Mouse (Mus musculus) intestine, embryonic 16.5 days (tissue): Measurements from ENCODE around the gene Tlr3. TPM values are rescaled to one million over a fixed set of nuclear protein-coding genes. Genes with fewer than 3 reads are reported as not detected.

Source experiments
- ATAC-seq: fragments of 200-750 bp; cut with Nextera tagmentation; 2 replicates; pipeline ENCODE4 v1.8.0; 2017; ENCODE audit warnings: moderate TSS enrichment, moderate library complexity
- H3K27ac ChIP-seq: fragments of 300-500 bp; sonication (generic); 2 replicates; pipeline ENCODE4 v1.5.1; 2014; ENCODE audit warnings: mild to moderate bottlenecking, low read length
- H3K27me3 ChIP-seq: fragments of 300-500 bp; sonication (generic); replicated peaks from 2 replicates; pipeline ENCODE4 v1.6.1; 2014; ENCODE audit warnings: low read length, control low read depth, mixed read lengths; ENCODE audit not compliant: control insufficient read depth, insufficient read depth
- H3K36me3 ChIP-seq: fragments of 300-500 bp; sonication (generic); 2 replicates; pipeline ENCODE4 v1.6.1; 2014; ENCODE audit warnings: low read length, control low read depth; ENCODE audit not compliant: control insufficient read depth, insufficient read depth
- H3K4me1 ChIP-seq: fragments of 300-500 bp; sonication (generic); 2 replicates; pipeline ENCODE4 v1.6.1; 2014; ENCODE audit warnings: low read length, control low read depth, mixed read lengths; ENCODE audit not compliant: control insufficient read depth, insufficient read depth
- H3K4me2 ChIP-seq: fragments of 300-500 bp; sonication (generic); 2 replicates; pipeline ENCODE4 v1.6.1; 2014; ENCODE audit warnings: low read depth, low read length, control low read depth
- H3K4me3 ChIP-seq: fragments of 300-500 bp; sonication (generic); 2 replicates; pipeline ENCODE4 v1.5.1; 2014; ENCODE audit warnings: mild to moderate bottlenecking, low read length
- H3K9ac ChIP-seq: fragments of 300-500 bp; sonication (generic); 2 replicates; pipeline ENCODE4 v1.6.1; 2014; ENCODE audit warnings: low read depth, low read length
- H3K9me3 ChIP-seq: fragments of 300-500 bp; sonication (generic); 2 replicates; pipeline ENCODE4 v1.6.1; 2016; ENCODE audit warnings: low read length, control low read depth; ENCODE audit not compliant: control insufficient read depth
- WGBS: fragments of 180-500 bp; shearing (Covaris S2); extraction: QIAGEN DNeasy Blood & Tissue Kit; methylation state at CpG from one replicate; pipeline ENCODE4 v1.1.7; 2014; 5-methylcytosine and 5-hydroxymethylcytosine counted together
- polyA plus RNA-seq: library from polyadenylated mRNA; unstranded; fragments of >200 nt; fragmentation: Nextera tagmentation; extraction: Ambion mirVana; gene quantifications from 2 replicates; pipeline ENCODE4 v1.2.1, GENCODE M21; 2015

The Tlr3 gene
- polyA plus RNA-seq, 1 experiment from 2014 or later, result 1.0 TPM

- Histone ChIP-seq H3K27ac (peak overlapping the region; percentile 69), H3K4me1 (peaks cover 5% of the 10 kb centered on the region; the same call in 1 of the 2 replicates), H3K9me3 (no peaks in the 10 kb centered on the region), H3K4me2 (peak overlapping the region; percentile 70), H3K9ac (peak overlapping the region; percentile 72), H3K36me3 (no peaks in the 10 kb centered on the region), H3K4me3 (peak overlapping the region; percentile 57), H3K27me3 (no peaks in the 10 kb centered on the region)
- peak; percentile 93 for ATAC-seq
- WGBS, result 7% methylated on average over 18 of the region's 18 CpGs
Observed at GRCm38 (mm10) chr8:45410146-45410880, 567 bp downstream of the Tlr3 start.

DNA sequence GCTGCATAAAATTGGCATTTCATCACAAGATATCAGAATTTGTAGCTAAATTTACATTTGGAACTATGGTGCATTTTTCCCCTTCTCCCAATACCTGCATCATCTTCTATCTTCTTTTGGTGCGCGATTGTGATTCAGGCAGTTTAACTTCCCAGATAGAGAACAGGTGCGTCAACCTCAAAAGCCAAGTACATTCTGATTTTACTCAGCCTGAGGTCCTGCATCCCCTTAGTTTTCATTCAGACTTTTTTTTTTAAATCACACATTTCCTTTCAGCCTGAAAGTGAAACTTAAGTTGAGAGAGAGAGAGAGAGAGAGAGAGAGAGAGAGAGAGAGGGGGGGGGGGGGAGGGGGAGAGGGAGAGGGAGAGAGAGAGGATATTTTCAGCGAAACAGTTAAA lies 1.2 kb downstream of the Tlr3 start:
- peak overlapping the region; percentile 57 for H3K4me3 ChIP-seq
- H3K4me1 ChIP-seq, result peaks cover 5% of the 10 kb centered on the region; the same call in 1 of the 2 replicates
- peak overlapping the region; percentile 69 for H3K27ac ChIP-seq
- peak overlapping the region; percentile 70 for H3K4me2 ChIP-seq
- no peaks in the 10 kb centered on the region for H3K36me3 ChIP-seq
- H3K9ac ChIP-seq, result peak overlapping the region; percentile 72
- no peaks in the 10 kb centered on the region for H3K27me3 ChIP-seq
- peak; percentile 29; the same call in 1 of the 2 replicates for ATAC-seq
- no peaks in the 10 kb centered on the region for H3K9me3 ChIP-seq
- 47% methylated on average over 4 of the region's 4 CpGs for WGBS

GRCm38 (mm10) chr8:45383250-45383649 lies 27.6 kb downstream of the Tlr3 start:
- Histone ChIP-seq H3K4me2 (no peak overlapping the region), H3K4me1 (peaks cover 9% of the 10 kb centered on the region; the same call in 1 of the 2 replicates), H3K9ac (no peak overlapping the region), H3K36me3 (no peaks in the 10 kb centered on the region), H3K27ac (no peak overlapping the region), H3K9me3 (no peaks in the 10 kb centered on the region), H3K27me3 (peaks cover 3% of the 10 kb centered on the region; the same call in 1 of the 2 replicates), H3K4me3 (no peak overlapping the region)
- ATAC-seq, result no peak
- 53% methylated on average over 1 of the region's 1 CpGs for WGBS

GRCm38 (mm10) chr8:45381963-45382347 lies 28.9 kb downstream of the Tlr3 start, which contains the start of gene Fam149a:
Fam149a (minus strand) TSS chr8:45382291.
- no peak for ATAC-seq
- peak within 1 kb of the TSS; percentile 60 for H3K4me2 ChIP-seq
- WGBS, result 6% methylated on average over 6 of the region's 6 CpGs
- no peaks in the 10 kb centered on the region for H3K36me3 ChIP-seq
- H3K4me1 ChIP-seq, result peaks cover 9% of the 10 kb centered on the region; the same call in 1 of the 2 replicates
- peaks cover 3% of the 10 kb centered on the region; the same call in 1 of the 2 replicates for H3K27me3 ChIP-seq
- H3K9me3 ChIP-seq, result no peaks in the 10 kb centered on the region
- H3K4me3 ChIP-seq, result peak within 1 kb of the TSS; percentile 44
- H3K27ac ChIP-seq, result no peak within 1 kb of the TSS
- peak within 1 kb of the TSS; percentile 53 for H3K9ac ChIP-seq

GRCm38 (mm10) chr8:45381075-45381962 lies 29.6 kb downstream of the Tlr3 start:
- 3% methylated on average over 38 of the region's 38 CpGs for WGBS

DNA sequence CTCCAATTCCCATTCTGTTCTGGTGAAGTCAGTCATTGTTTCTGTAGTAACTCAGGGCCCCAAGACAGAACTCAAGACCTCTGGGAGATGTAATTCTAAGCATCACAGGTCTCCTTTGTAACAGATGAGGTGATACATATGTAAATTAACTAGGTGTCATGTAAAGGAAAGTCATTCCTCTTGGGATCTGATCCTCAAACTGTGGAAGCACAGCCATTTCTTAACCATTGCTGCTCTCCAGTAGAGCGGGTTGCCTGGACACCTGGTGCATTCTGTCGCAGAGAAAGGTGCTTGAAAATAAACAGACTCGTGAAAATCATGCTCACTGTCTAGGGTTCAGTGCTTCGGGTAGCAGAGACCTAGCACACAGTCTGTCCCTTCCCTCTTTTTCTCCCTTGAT lies 30.3 kb downstream of the Tlr3 start:
- Histone ChIP-seq H3K4me3 (no peak overlapping the region), H3K9ac (no peak overlapping the region), H3K27ac (no peak overlapping the region), H3K4me1 (peaks cover 9% of the 10 kb centered on the region; the same call in 1 of the 2 replicates), H3K9me3 (no peaks in the 10 kb centered on the region), H3K27me3 (peaks cover 3% of the 10 kb centered on the region; the same call in 1 of the 2 replicates), H3K36me3 (no peaks in the 10 kb centered on the region), H3K4me2 (no peak overlapping the region)
- WGBS, result 20% methylated on average over 4 of the region's 4 CpGs
- no peak for ATAC-seq

More at GRCm38 (mm10) chr8:45381075-45381962, 29.6 kb downstream of the Tlr3 start:
- H3K27me3 ChIP-seq, result peaks cover 3% of the 10 kb centered on the region; the same call in 1 of the 2 replicates
- no peaks in the 10 kb centered on the region for H3K9me3 ChIP-seq
- H3K4me3 ChIP-seq, result peak overlapping the region; percentile 44
- ATAC-seq, result peak; percentile 52; the same call in 1 of the 2 replicates
- H3K36me3 ChIP-seq, result no peaks in the 10 kb centered on the region
- H3K27ac ChIP-seq, result no peak overlapping the region
- H3K9ac ChIP-seq, result peak overlapping the region; percentile 53
- H3K4me1 ChIP-seq, result peaks cover 9% of the 10 kb centered on the region; the same call in 1 of the 2 replicates
- H3K4me2 ChIP-seq, result peak overlapping the region; percentile 60

GRCm38 (mm10) chr8:45374071-45374470 lies 36.8 kb downstream of the Tlr3 start:
- Histone ChIP-seq H3K27ac (no peak overlapping the region), H3K9me3 (no peaks in the 10 kb centered on the region), H3K9ac (no peak overlapping the region), H3K4me3 (no peak overlapping the region), H3K4me1 (no peaks in the 10 kb centered on the region), H3K4me2 (no peak overlapping the region), H3K27me3 (no peaks in the 10 kb centered on the region), H3K36me3 (no peaks in the 10 kb centered on the region)
- no peak for ATAC-seq
- 77% methylated on average over 3 of the region's 3 CpGs for WGBS

DNA sequence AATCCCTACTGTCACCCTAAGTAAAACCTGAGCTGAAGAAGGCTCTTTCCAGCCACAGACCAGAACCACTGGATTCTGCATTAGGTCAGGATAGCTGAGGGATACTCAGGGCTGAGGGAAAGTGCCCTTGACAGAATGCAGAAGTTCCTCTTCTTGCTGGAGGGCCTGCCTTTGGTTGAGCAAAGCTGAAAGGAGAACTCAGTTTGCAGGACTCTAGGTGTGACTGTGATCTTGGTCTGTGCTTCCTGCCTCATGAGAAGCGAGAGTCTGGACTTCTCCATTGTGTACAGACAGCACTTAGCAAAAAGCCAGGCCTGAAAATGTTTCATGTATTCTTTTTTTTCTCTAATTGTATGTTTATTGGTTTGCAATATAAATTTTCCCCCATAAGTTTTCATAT lies 43.7 kb downstream of the Tlr3 start:
- no peaks in the 10 kb centered on the region for H3K36me3 ChIP-seq
- no peaks in the 10 kb centered on the region for H3K27me3 ChIP-seq
- WGBS, result 78% methylated on average over 1 of the region's 1 CpGs
- no peak overlapping the region for H3K4me2 ChIP-seq
- no peak overlapping the region for H3K4me3 ChIP-seq
- no peak for ATAC-seq
- H3K27ac ChIP-seq, result no peak overlapping the region
- no peak overlapping the region for H3K9ac ChIP-seq
- no peaks in the 10 kb centered on the region for H3K4me1 ChIP-seq
- no peaks in the 10 kb centered on the region for H3K9me3 ChIP-seq

DNA sequence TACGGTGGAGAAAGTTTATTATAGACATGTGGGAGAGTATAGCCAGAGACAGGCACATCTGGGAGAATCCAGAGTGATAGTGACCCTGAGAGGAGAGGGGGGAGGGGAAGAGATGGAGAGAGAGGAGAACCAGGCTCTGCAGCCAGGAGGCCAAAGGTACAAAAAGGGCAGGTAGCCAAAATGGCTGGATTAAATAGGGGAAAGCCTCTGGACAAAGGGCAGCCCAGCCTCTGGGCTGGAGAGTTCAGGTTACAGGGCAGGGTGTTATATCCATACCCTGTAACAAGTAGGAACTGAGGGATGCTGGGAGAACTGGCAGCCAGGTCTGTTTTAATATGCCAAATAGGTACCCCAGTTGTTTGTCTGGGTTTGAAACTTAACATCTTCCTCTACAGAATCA lies 47.7 kb downstream of the Tlr3 start:
- H3K27ac ChIP-seq, result no peak overlapping the region
- no peaks in the 10 kb centered on the region for H3K27me3 ChIP-seq
- no peaks in the 10 kb centered on the region for H3K4me1 ChIP-seq
- H3K9ac ChIP-seq, result no peak overlapping the region
- H3K4me3 ChIP-seq, result no peak overlapping the region
- no peaks in the 10 kb centered on the region for H3K36me3 ChIP-seq
- no peak overlapping the region for H3K4me2 ChIP-seq
- 57% methylated on average over 1 of the region's 1 CpGs for WGBS
- ATAC-seq, result no peak
- H3K9me3 ChIP-seq, result no peaks in the 10 kb centered on the region
